Mouse (Mus musculus): ENCODE measurements at regions not wholly inside any gene's neighbourhood (a gene's known extent, or its start where the extent isn't known, plus 50 kb on each side); places are given as distances from the start of the nearest gene placed in this dataset.

- Histone ChIP-seq H3K4me3 (no peak overlapping the region), H3K27ac (no peak overlapping the region)
- TF ChIP-seq CTCF (conservative IDR thresholded peaks at IDR 0.05), result no peak
- DNase-seq (ENCODE audit: low spot score in 2 of 2), result peak; percentile 32 to 37
Observed at GRCm38 (mm10) chr3:147228663-147229062, 376.5 kb downstream of the Ttll7 start.

- H3K27ac ChIP-seq, result no peak overlapping the region
- H3K4me3 ChIP-seq, result no peak overlapping the region
- no peak for TF ChIP-seq CTCF (conservative IDR thresholded peaks at IDR 0.05)
- no peak for DNase-seq (ENCODE audit: low spot score in 2 of 2)
Observed at GRCm38 (mm10) chr3:147230594-147230993, 378.4 kb downstream of the Ttll7 start.

- DNase-seq (ENCODE audit: low spot score in 2 of 2), result no peak
- no peak overlapping the region for H3K27ac ChIP-seq
- H3K4me3 ChIP-seq, result no peak overlapping the region
- no peak for TF ChIP-seq CTCF (conservative IDR thresholded peaks at IDR 0.05)
Observed at GRCm38 (mm10) chr3:147238398-147238797, 386.2 kb downstream of the Ttll7 start.

- no peak overlapping the region for H3K4me3 ChIP-seq
- TF ChIP-seq CTCF (conservative IDR thresholded peaks at IDR 0.05), result no peak
- H3K27ac ChIP-seq, result no peak overlapping the region
- DNase-seq (ENCODE audit: low spot score in 2 of 2), result no peak
Observed at GRCm38 (mm10) chr3:147240651-147241050, 388.5 kb downstream of the Ttll7 start.

- Histone ChIP-seq H3K27ac (no peak overlapping the region), H3K4me3 (no peak overlapping the region)
- TF ChIP-seq CTCF (conservative IDR thresholded peaks at IDR 0.05), result no peak
- no peak for DNase-seq (ENCODE audit: low spot score in 2 of 2)
Observed at GRCm38 (mm10) chr3:147244911-147245430, 392.8 kb downstream of the Ttll7 start.

- no peak for TF ChIP-seq CTCF (conservative IDR thresholded peaks at IDR 0.05)
- Histone ChIP-seq H3K4me3 (no peak overlapping the region), H3K27ac (no peak overlapping the region)
- no peak for DNase-seq (ENCODE audit: low spot score in 2 of 2)
Observed at GRCm38 (mm10) chr3:147246141-147246540, 394.0 kb downstream of the Ttll7 start.

- no peak for DNase-seq (ENCODE audit: low spot score in 2 of 2)
- TF ChIP-seq CTCF (conservative IDR thresholded peaks at IDR 0.05), result no peak
- H3K27ac ChIP-seq, result no peak overlapping the region
- no peak overlapping the region for H3K4me3 ChIP-seq
Observed at GRCm38 (mm10) chr3:147249466-147249865, 397.3 kb downstream of the Ttll7 start.

GRCm38 (mm10) chr3:147249906-147250305 is 397.7 kb downstream of the Ttll7 start:
- Histone ChIP-seq H3K27ac (no peak overlapping the region), H3K4me3 (no peak overlapping the region)
- peak in 1 of 2 experiments; percentile 7 for DNase-seq (ENCODE audit: low spot score in 2 of 2)
- no peak for TF ChIP-seq CTCF (conservative IDR thresholded peaks at IDR 0.05)

GRCm38 (mm10) chr3:147252226-147252788 is 400.1 kb downstream of the Ttll7 start:
- Histone ChIP-seq H3K27ac (no peak overlapping the region), H3K4me3 (no peak overlapping the region)
- no peak for TF ChIP-seq CTCF (conservative IDR thresholded peaks at IDR 0.05)
- DNase-seq (ENCODE audit: low spot score in 2 of 2), result no peak

- Histone ChIP-seq H3K4me3 (no peak overlapping the region), H3K27ac (no peak overlapping the region)
- no peak for DNase-seq (ENCODE audit: low spot score in 2 of 2)
- TF ChIP-seq CTCF (conservative IDR thresholded peaks at IDR 0.05), result no peak
Observed at GRCm38 (mm10) chr3:147252812-147253211, 400.6 kb downstream of the Ttll7 start.

GRCm38 (mm10) chr3:147254454-147254853 is 402.3 kb downstream of the Ttll7 start:
- H3K27ac ChIP-seq, result no peak overlapping the region
- H3K4me3 ChIP-seq, result no peak overlapping the region
- TF ChIP-seq CTCF (conservative IDR thresholded peaks at IDR 0.05), result no peak
- DNase-seq (ENCODE audit: low spot score in 2 of 2), result no peak

GRCm38 (mm10) chr3:147260958-147261595 is 408.9 kb downstream of the Ttll7 start:
- no peak for DNase-seq (ENCODE audit: low spot score in 2 of 2)
- Histone ChIP-seq H3K4me3 (no peak overlapping the region), H3K27ac (no peak overlapping the region)
- no peak for TF ChIP-seq CTCF (conservative IDR thresholded peaks at IDR 0.05)

- DNase-seq (ENCODE audit: low spot score in 2 of 2), result no peak
- no peak overlapping the region for H3K4me3 ChIP-seq
- TF ChIP-seq CTCF (conservative IDR thresholded peaks at IDR 0.05), result no peak
- no peak overlapping the region for H3K27ac ChIP-seq
Observed at GRCm38 (mm10) chr3:147266556-147266955, 414.4 kb downstream of the Ttll7 start.

- no peak for TF ChIP-seq CTCF (conservative IDR thresholded peaks at IDR 0.05)
- Histone ChIP-seq H3K4me3 (no peak overlapping the region), H3K27ac (no peak overlapping the region)
- DNase-seq (ENCODE audit: low spot score in 2 of 2), result no peak
Observed at GRCm38 (mm10) chr3:147273446-147273845, 421.3 kb downstream of the Ttll7 start.

Measured in layer of hippocampus, adult 2 months (tissue).